Mouse (Mus musculus): ENCODE measurements around the gene Sec22c. TPM values are rescaled to one million over a fixed set of nuclear protein-coding genes. Genes with fewer than 3 reads are reported as not detected.

The Sec22c gene
- polyA plus RNA-seq, 1 experiment, result 11.2 TPM

DNA sequence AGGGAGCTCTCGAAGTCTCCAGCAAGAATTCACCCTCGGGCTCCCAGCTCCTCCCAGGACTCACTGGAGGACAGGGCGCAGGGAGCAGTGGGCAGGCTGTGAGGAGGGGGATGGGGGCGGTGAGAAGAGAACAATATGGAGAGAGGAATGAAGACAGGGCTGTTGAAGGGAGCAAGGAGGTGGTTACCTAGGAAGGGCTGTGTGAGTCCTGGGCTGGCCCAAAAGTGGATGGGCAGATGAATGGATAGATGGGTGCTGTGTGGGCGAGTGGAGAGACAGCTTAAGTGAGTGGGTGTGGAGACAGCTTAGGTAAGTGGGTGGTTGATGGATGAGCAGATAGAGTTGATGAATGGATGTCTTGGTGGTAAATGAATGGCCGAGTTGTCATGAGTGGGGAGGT lies 41.8 kb downstream of the Sec22c start:
- Histone ChIP-seq H3K4me3 (ENCODE audit: insufficient read depth, low read length) (no peak overlapping the region), H3K4me1 (ENCODE audit: control insufficient read depth, insufficient read depth, low read length) (no peaks in the 10 kb centered on the region), H3K27ac (ENCODE audit: insufficient read depth, low read length) (no peak overlapping the region)
- TF ChIP-seq POLR2A (IDR thresholded peaks at IDR 0.05; ENCODE audit: low read depth, low read length), result no peak
- no peak for TF ChIP-seq CTCF (IDR thresholded peaks at IDR 0.05; ENCODE audit: borderline replicate concordance, insufficient read depth, low read length)

DNA sequence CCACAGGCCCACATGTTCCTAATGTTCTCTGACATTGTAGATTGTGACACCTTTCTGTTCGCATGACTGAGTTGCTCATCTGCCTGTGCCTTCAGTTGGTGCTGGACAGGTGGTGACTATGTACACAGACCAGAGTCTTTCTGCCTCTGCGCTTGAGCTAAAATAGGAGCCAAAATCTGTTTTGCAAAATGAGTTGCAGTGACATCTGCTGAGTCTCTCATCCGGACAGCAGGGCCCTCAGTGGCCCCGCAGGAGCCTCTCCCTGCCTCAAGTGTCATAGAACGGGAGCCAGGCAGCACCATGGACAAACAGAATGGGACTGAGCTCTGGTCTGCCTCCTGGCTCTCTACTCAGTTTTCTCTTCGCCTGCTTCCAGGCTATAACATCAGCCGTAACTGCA lies 45.5 kb downstream of the Sec22c start:
- TF ChIP-seq POLR2A (IDR thresholded peaks at IDR 0.05; ENCODE audit: low read depth, low read length) (no peak), CTCF (IDR thresholded peaks at IDR 0.05; ENCODE audit: borderline replicate concordance, insufficient read depth, low read length) (no peak)
- H3K27ac ChIP-seq (ENCODE audit: insufficient read depth, low read length), result no peak overlapping the region
- no peak overlapping the region for H3K4me3 ChIP-seq (ENCODE audit: insufficient read depth, low read length)
- no peaks in the 10 kb centered on the region for H3K4me1 ChIP-seq (ENCODE audit: control insufficient read depth, insufficient read depth, low read length)

DNA sequence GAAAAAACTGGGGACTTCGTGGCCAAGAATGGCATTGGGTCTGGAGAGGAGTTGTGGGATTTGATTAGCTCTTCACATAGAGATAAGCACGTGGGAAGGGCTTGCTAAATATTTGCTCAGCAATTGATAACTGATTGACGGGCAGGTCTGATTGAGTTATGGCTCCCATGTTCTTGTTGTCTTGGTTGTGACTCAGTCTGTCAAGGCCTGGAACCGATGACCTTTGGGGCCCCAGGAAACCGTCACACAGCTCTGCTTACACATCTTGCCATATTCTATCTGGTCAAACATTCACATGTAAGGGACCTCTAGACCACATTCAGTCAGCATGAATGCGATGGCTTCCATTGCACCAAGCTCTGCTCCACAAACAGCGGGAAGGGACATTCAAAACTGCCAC lies 47.0 kb downstream of the Sec22c start:
- no peaks in the 10 kb centered on the region for H3K4me1 ChIP-seq (ENCODE audit: control insufficient read depth, insufficient read depth, low read length)
- no peak overlapping the region for H3K4me3 ChIP-seq (ENCODE audit: insufficient read depth, low read length)
- no peak overlapping the region for H3K27ac ChIP-seq (ENCODE audit: insufficient read depth, low read length)
- no peak for TF ChIP-seq POLR2A (IDR thresholded peaks at IDR 0.05; ENCODE audit: low read depth, low read length)
- no peak for TF ChIP-seq CTCF (IDR thresholded peaks at IDR 0.05; ENCODE audit: borderline replicate concordance, insufficient read depth, low read length)

DNA sequence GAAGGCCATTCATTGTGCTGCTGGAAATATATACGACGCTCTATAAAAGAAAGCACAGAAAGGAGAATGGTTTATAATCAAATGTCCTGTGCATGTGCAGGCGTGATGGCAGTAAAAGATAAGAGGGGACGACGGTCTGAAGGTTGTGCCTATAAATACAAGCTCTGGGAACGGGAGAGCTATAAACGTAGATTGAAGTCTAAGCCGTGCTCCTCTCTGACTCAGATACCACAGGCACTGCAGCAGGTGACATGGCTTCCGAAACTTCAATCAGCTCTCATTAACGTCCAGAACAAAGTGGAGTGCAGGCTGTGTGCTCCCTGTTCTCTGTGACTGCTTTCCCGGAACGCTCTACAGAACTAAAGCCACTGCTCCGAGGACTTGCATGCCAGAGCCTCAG lies 48.1 kb downstream of the Sec22c start:
- H3K4me1 ChIP-seq (ENCODE audit: control insufficient read depth, insufficient read depth, low read length), result no peaks in the 10 kb centered on the region
- no peak for TF ChIP-seq CTCF (IDR thresholded peaks at IDR 0.05; ENCODE audit: borderline replicate concordance, insufficient read depth, low read length)
- TF ChIP-seq POLR2A (IDR thresholded peaks at IDR 0.05; ENCODE audit: low read depth, low read length), result no peak
- H3K27ac ChIP-seq (ENCODE audit: insufficient read depth, low read length), result no peak overlapping the region
- H3K4me3 ChIP-seq (ENCODE audit: insufficient read depth, low read length), result no peak overlapping the region

DNA sequence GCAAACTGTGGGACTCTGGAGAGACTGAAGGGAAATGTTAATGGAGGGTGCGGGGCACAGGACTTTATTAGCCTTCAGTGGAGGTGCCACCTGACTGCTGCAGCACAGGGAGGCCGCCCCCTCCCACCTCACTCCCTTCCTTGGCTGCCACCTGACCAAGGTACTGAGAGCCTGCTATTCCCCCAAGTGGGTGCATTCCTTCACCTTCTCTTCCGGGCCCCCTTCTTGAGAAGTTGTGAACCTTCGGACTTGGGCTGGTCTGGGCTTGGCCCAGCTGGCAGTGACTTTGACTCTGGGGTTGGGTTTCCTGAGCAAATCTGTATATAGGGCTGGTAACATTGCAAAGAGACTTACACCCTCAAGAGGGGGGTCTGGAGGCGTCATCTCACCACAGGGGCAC lies 49.0 kb downstream of the Sec22c start:
- H3K27ac ChIP-seq (ENCODE audit: insufficient read depth, low read length), result no peak overlapping the region
- H3K4me3 ChIP-seq (ENCODE audit: insufficient read depth, low read length), result no peak overlapping the region
- no peaks in the 10 kb centered on the region for H3K4me1 ChIP-seq (ENCODE audit: control insufficient read depth, insufficient read depth, low read length)
- TF ChIP-seq POLR2A (IDR thresholded peaks at IDR 0.05; ENCODE audit: low read depth, low read length), result no peak
- TF ChIP-seq CTCF (IDR thresholded peaks at IDR 0.05; ENCODE audit: borderline replicate concordance, insufficient read depth, low read length), result no peak

DNA sequence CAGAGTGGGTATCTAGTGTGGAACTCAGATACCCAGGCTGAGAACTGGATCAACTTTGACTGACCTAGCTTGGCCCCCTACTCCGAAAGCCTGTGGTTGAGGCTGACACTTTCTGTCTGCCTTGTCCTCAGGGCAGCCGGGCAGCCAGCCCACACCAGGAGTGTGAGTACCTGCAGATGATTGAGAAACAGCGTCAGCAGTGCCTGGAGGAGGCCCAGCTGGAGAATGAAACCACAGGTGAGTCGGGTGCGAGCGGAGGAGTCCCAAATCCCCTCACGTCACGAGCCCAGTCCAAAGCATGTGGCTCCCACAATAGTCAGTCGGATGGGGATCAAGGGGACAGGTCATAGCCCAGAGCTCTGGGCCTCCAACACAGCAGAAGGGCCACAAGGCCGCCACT lies 51.6 kb downstream of the Sec22c start:
- Histone ChIP-seq H3K4me3 (ENCODE audit: insufficient read depth, low read length) (no peak overlapping the region), H3K27ac (ENCODE audit: insufficient read depth, low read length) (no peak overlapping the region), H3K4me1 (ENCODE audit: control insufficient read depth, insufficient read depth, low read length) (no peaks in the 10 kb centered on the region)
- TF ChIP-seq POLR2A (IDR thresholded peaks at IDR 0.05; ENCODE audit: low read depth, low read length) (no peak), CTCF (IDR thresholded peaks at IDR 0.05; ENCODE audit: borderline replicate concordance, insufficient read depth, low read length) (no peak)

- TF ChIP-seq CTCF (IDR thresholded peaks at IDR 0.05; ENCODE audit: borderline replicate concordance, insufficient read depth, low read length), result no peak
- TF ChIP-seq POLR2A (IDR thresholded peaks at IDR 0.05; ENCODE audit: low read depth, low read length), result no peak
- no peak overlapping the region for H3K4me3 ChIP-seq (ENCODE audit: insufficient read depth, low read length)
- no peaks in the 10 kb centered on the region for H3K4me1 ChIP-seq (ENCODE audit: control insufficient read depth, insufficient read depth, low read length)
- H3K27ac ChIP-seq (ENCODE audit: insufficient read depth, low read length), result no peak overlapping the region
These were observed 58.3 kb downstream of the Sec22c start for GRCm38 (mm10) chr9:121647026-121647425.

DNA sequence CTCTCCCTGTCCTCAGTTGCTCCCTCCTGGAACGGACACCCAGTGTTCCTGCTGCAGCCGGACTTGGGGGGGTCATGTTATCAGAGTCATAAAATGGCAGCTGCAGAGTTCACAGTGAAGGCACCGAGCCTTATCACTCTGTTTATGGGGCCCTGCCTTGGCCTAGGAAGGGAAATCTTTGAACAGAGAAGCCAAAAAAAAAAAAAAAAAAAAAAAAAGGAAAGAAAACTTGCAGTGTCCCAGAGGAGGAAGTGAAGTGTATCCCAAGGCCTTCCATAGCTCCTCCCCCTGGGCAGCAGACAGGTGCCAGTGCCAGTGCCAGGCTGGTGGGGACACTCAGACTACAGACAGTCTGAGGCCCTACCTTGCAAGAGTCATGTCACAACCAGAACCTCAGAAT lies 60.4 kb downstream of the Sec22c start:
- Histone ChIP-seq H3K4me3 (ENCODE audit: insufficient read depth, low read length) (no peak overlapping the region), H3K27ac (ENCODE audit: insufficient read depth, low read length) (no peak overlapping the region), H3K4me1 (ENCODE audit: control insufficient read depth, insufficient read depth, low read length) (no peaks in the 10 kb centered on the region)
- TF ChIP-seq POLR2A (IDR thresholded peaks at IDR 0.05; ENCODE audit: low read depth, low read length) (no peak), CTCF (IDR thresholded peaks at IDR 0.05; ENCODE audit: borderline replicate concordance, insufficient read depth, low read length) (no peak)

DNA sequence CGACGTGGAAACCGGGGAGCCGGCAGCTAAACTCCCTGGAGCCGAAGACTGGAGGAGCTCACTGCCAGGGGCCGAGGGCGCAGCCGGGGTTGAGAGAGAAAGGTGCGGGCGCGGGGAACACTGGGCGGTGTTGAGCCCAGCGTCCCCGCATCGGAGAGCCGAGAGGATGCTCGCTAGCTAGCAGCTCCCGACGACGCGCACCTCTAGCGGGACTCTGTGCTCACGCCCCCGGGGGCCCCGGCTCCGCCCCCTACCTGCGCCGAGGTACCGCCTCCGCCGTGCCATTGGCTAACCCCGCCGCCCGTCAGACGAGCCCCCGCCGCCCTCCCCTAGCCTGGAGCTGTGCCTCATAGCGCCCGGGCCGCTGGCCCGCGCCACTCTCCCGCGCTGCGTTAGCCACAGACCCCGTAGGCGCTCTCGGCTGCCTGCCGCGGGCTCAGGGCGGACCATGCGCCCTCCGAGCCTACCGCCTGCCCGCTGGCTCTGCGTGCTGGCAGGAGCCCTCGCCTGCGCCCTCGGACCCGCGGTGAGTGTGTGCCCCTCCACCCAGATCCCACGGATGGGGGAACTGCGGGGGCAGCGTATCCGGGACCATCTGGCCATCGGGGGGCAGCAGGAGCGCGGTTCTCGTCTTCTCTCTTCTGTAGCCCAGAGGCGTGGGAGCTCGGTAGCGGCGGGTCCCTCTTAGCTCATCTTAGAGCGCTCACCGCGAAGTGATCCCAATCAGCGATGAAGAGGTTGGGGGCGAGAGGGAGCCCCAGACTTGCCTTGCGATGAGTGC lies 62.7 kb downstream of the Sec22c start, which contains the start of gene Vipr1:
Vipr1 (plus strand) TSS at position 316 of the 781 bp plus-strand sequence.
- Histone ChIP-seq H3K27ac (ENCODE audit: insufficient read depth, low read length) (no peak within 1 kb of the TSS), H3K4me1 (ENCODE audit: control insufficient read depth, insufficient read depth, low read length) (no peaks in the 10 kb centered on the region), H3K4me3 (ENCODE audit: insufficient read depth, low read length) (peak within 1 kb of the TSS; percentile 34)
- no peak for TF ChIP-seq POLR2A (IDR thresholded peaks at IDR 0.05; ENCODE audit: low read depth, low read length)
- no peak for TF ChIP-seq CTCF (IDR thresholded peaks at IDR 0.05; ENCODE audit: borderline replicate concordance, insufficient read depth, low read length)

GRCm38 (mm10) chr9:121642001-121642400 lies 63.3 kb downstream of the Sec22c start, which contains the start of gene Lyzl4:
Lyzl4 (minus strand) TSS chr9:121642096.
- TF ChIP-seq CTCF (IDR thresholded peaks at IDR 0.05; ENCODE audit: borderline replicate concordance, insufficient read depth, low read length), result peak; percentile 36; the same call in 1 of the 2 replicates
- no peak for TF ChIP-seq POLR2A (IDR thresholded peaks at IDR 0.05; ENCODE audit: low read depth, low read length)
- Histone ChIP-seq H3K4me3 (ENCODE audit: insufficient read depth, low read length) (peak within 1 kb of the TSS; percentile 34), H3K4me1 (ENCODE audit: control insufficient read depth, insufficient read depth, low read length) (no peaks in the 10 kb centered on the region), H3K27ac (ENCODE audit: insufficient read depth, low read length) (no peak within 1 kb of the TSS)
